Mouse (Mus musculus) liver, embryonic 15.5 days (tissue): Measurements from ENCODE around the gene Tmem151b. TPM values are rescaled to one million over a fixed set of nuclear protein-coding genes. Genes with fewer than 3 reads are reported as not detected.

Experiments
- ATAC-seq: fragments of 200-750 bp; cut with Nextera tagmentation; 2 replicates; pipeline ENCODE4 v1.8.0; 2017; ENCODE audit warnings: moderate number of reproducible peaks, mild to moderate bottlenecking, moderate library complexity; ENCODE audit not compliant: insufficient read depth
- H3K27ac ChIP-seq: fragments of 300-500 bp; sonication (generic); replicated peaks from 2 replicates; pipeline ENCODE4 v1.5.1; 2015; ENCODE audit warnings: mild to moderate bottlenecking, inconsistent platforms
- H3K27me3 ChIP-seq: fragments of 300-500 bp; sonication (generic); 2 replicates; pipeline ENCODE4 v1.6.1; 2015; ENCODE audit warnings: mild to moderate bottlenecking, inconsistent platforms
- H3K36me3 ChIP-seq: fragments of 300-500 bp; sonication (generic); replicated peaks from 2 replicates; pipeline ENCODE4 v1.6.1; 2015; ENCODE audit warnings: moderate library complexity, mild to moderate bottlenecking, inconsistent platforms
- H3K4me1 ChIP-seq: fragments of 300-500 bp; sonication (generic); replicated peaks from 2 replicates; pipeline ENCODE4 v1.6.1; 2015; ENCODE audit warnings: inconsistent platforms
- H3K4me2 ChIP-seq: fragments of 300-500 bp; sonication (generic); 2 replicates; pipeline ENCODE4 v1.6.1; 2015; ENCODE audit warnings: moderate library complexity, mild to moderate bottlenecking, inconsistent platforms
- H3K4me3 ChIP-seq: fragments of 300-500 bp; sonication (generic); replicated peaks from 2 replicates; pipeline ENCODE4 v1.5.1; 2015; ENCODE audit warnings: mild to moderate bottlenecking, inconsistent platforms
- H3K9ac ChIP-seq: fragments of 300-500 bp; sonication (generic); 2 replicates; pipeline ENCODE4 v1.6.1; 2015; ENCODE audit warnings: moderate library complexity, mild to moderate bottlenecking, inconsistent platforms
- H3K9me3 ChIP-seq: fragments of 300-500 bp; sonication (generic); replicated peaks from 2 replicates; pipeline ENCODE4 v1.6.1; 2016; ENCODE audit warnings: inconsistent platforms
- WGBS: fragments of 180-500 bp; shearing (Covaris S2); methylation state at CpG from one replicate; pipeline ENCODE4 v1.1.7; 2015; ENCODE audit warnings: mixed read lengths; ENCODE audit not compliant: insufficient replicate concordance; 5-methylcytosine and 5-hydroxymethylcytosine counted together
- polyA plus RNA-seq: library from polyadenylated mRNA; unstranded; fragments of >200 nt; fragmentation: Nextera tagmentation; extraction: Ambion mirVana; gene quantifications from 2 replicates; pipeline ENCODE4 v1.2.1, GENCODE M21; 2015

Tmem151b gene
- polyA plus RNA-seq, 1 experiment from 2014 or later = 0.07 TPM

DNA sequence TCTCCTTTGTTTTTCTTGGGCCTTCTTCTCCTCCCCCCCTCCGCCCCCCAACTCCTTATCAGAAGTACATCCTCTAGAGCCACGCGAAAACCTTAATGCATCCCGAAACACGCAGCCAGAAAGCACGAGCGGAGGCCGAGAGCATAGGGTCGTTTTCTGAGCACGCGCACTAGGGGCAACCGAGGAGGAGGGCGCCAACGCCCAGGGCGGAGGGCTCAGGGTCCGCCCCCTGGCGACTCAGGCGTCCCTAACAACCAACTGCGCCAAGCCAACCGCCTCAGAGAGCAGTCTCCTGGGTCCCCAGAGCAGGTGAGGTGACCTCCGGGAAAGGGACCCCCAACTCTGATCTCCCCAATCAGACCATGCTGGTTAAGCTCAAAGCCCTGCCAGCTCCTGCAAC is 26.2 kb downstream of the Tmem151b start, which contains the start of gene Tcte1:
TSS of gene Tcte1 (plus strand) at position 172 of the 400 bp plus-strand sequence.
- no peaks in the 10 kb centered on the region; the same call in 1 of the 2 replicates for H3K4me1 ChIP-seq
- no peak within 1 kb of the TSS for H3K27ac ChIP-seq
- H3K4me3 ChIP-seq = no peak within 1 kb of the TSS; the same call in 1 of the 2 replicates
- H3K4me2 ChIP-seq = peak within 1 kb of the TSS; percentile 41
- no peaks in the 10 kb centered on the region; the same call in 1 of the 2 replicates for H3K36me3 ChIP-seq
- under 1% methylated on average over 21 of the region's 21 CpGs for WGBS
- ATAC-seq = no peak
- H3K9ac ChIP-seq = no peak within 1 kb of the TSS
- no peaks in the 10 kb centered on the region for H3K9me3 ChIP-seq
- peaks cover 46% of the 10 kb centered on the region for H3K27me3 ChIP-seq

- Histone ChIP-seq H3K27ac (no peak overlapping the region), H3K4me3 (no peak overlapping the region), H3K4me1 (no peaks in the 10 kb centered on the region; the same call in 1 of the 2 replicates), H3K27me3 (peaks cover 23% of the 10 kb centered on the region), H3K9ac (no peak overlapping the region), H3K4me2 (no peak overlapping the region), H3K36me3 (no peaks in the 10 kb centered on the region; the same call in 1 of the 2 replicates), H3K9me3 (no peaks in the 10 kb centered on the region)
- WGBS = 73% methylated on average over 11 of the region's 11 CpGs
- ATAC-seq = no peak
Observed at GRCm38 (mm10) chr17:45520136-45520535, 29.3 kb downstream of the Tmem151b start.

DNA sequence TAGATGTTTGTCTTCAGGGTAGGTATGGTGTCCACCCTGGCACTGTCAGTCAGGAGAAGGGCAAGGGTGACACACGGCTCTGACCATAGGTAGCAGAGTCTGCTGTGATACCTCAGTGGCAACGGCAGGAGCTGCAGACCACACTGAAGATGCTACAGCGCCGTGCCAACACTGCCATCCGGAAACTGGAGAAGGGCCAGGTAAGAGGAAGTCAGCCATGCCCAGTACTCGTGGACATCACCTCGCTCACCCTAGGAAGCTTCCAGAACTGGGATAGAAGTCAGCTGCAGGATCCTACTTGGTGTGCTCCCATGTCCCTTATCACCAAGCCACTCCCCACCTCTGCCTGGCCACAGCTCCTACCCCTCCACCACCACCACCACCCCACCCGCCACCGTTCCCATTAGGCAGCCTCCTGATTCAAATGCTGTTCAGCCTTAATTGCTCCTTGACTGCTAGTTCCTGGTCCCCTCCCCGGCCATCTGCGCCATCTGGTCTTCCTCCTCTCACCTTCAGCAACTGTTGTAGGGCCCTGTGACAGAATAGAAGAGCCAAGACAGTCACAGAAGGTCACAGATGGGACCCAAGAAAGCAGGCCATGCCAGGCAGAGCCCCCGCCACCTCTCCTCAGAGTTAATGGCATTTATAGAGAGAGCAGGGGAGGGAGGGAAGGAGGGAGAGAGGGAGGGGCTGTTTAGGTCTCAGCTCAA is 30.6 kb downstream of the Tmem151b start:
- Histone ChIP-seq H3K4me2 (no peak overlapping the region), H3K9me3 (no peaks in the 10 kb centered on the region), H3K27me3 (peaks cover 11% of the 10 kb centered on the region), H3K9ac (no peak overlapping the region), H3K4me1 (no peaks in the 10 kb centered on the region; the same call in 1 of the 2 replicates), H3K4me3 (no peak overlapping the region), H3K27ac (no peak overlapping the region), H3K36me3 (no peaks in the 10 kb centered on the region; the same call in 1 of the 2 replicates)
- no peak for ATAC-seq
- WGBS = 61% methylated on average over 12 of the region's 12 CpGs

DNA sequence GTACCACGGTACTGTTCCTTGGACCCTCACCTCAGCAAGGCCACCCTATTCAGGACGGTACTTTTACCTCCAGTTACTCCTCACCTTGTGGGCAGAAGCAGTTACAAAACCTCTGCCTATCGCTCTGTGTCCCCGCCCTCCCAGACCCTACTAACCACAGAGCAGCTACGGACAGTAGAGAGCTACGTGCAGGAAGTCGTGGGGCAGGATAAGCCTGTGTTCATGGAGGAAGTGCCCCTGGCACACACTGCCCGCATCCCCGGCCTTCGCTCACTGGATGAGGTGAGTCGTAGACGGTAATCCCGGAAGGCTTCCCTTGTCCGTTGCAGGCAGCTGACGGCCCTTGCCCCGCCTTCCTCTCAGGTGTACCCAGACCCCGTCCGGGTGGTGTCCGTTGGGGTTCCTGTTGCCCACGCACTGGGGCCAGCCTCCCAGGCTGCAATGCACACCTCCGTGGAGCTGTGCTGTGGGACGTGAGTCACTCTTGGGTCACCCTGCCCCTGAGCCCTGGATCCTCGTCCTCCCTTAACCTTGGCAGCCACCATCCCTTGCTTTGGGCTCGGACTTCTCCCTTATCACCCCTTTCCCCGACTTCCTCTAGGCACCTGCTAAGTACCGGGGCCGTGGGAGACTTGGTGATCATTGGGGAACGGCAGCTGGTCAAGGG is 31.8 kb downstream of the Tmem151b start:
- WGBS = 38% methylated on average over 28 of the region's 28 CpGs

GRCm38 (mm10) chr17:45517135-45517534 is 32.3 kb downstream of the Tmem151b start:
- H3K9ac ChIP-seq = no peak overlapping the region
- WGBS = 70% methylated on average over 21 of the region's 21 CpGs

More for the DNA sequence above, 31.8 kb downstream of the Tmem151b start:
- Histone ChIP-seq H3K4me1 (no peaks in the 10 kb centered on the region; the same call in 1 of the 2 replicates), H3K27ac (no peak overlapping the region), H3K9ac (no peak overlapping the region), H3K9me3 (no peaks in the 10 kb centered on the region), H3K4me2 (no peak overlapping the region), H3K36me3 (no peaks in the 10 kb centered on the region; the same call in 1 of the 2 replicates), H3K4me3 (no peak overlapping the region), H3K27me3 (no peaks in the 10 kb centered on the region)
- ATAC-seq = no peak

GRCm38 (mm10) chr17:45516488-45516887 is 33.0 kb downstream of the Tmem151b start:
- Histone ChIP-seq H3K27ac (no peak overlapping the region), H3K9me3 (no peaks in the 10 kb centered on the region), H3K36me3 (no peaks in the 10 kb centered on the region; the same call in 1 of the 2 replicates), H3K4me1 (no peaks in the 10 kb centered on the region), H3K4me3 (no peak overlapping the region), H3K4me2 (no peak overlapping the region), H3K9ac (no peak overlapping the region), H3K27me3 (no peaks in the 10 kb centered on the region)
- ATAC-seq = no peak
- WGBS = 46% methylated on average over 8 of the region's 8 CpGs

More at GRCm38 (mm10) chr17:45517135-45517534, 32.3 kb downstream of the Tmem151b start:
- no peaks in the 10 kb centered on the region; the same call in 1 of the 2 replicates for H3K36me3 ChIP-seq
- ATAC-seq = no peak
- H3K4me2 ChIP-seq = no peak overlapping the region
- no peaks in the 10 kb centered on the region for H3K9me3 ChIP-seq
- no peak overlapping the region for H3K27ac ChIP-seq
- no peaks in the 10 kb centered on the region for H3K27me3 ChIP-seq
- no peak overlapping the region for H3K4me3 ChIP-seq
- no peaks in the 10 kb centered on the region for H3K4me1 ChIP-seq

- H3K9me3 ChIP-seq = no peaks in the 10 kb centered on the region
- no peaks in the 10 kb centered on the region for H3K36me3 ChIP-seq
- WGBS = 75% methylated on average over 10 of the region's 10 CpGs
- H3K4me2 ChIP-seq = no peak overlapping the region
- H3K4me3 ChIP-seq = no peak overlapping the region
- no peaks in the 10 kb centered on the region for H3K27me3 ChIP-seq
- H3K9ac ChIP-seq = no peak overlapping the region
- ATAC-seq = no peak
- H3K27ac ChIP-seq = no peak overlapping the region
- H3K4me1 ChIP-seq = no peaks in the 10 kb centered on the region
Observed at GRCm38 (mm10) chr17:45515806-45516205, 33.7 kb downstream of the Tmem151b start.

GRCm38 (mm10) chr17:45515204-45515726 is 34.2 kb downstream of the Tmem151b start:
- Histone ChIP-seq H3K27me3 (no peaks in the 10 kb centered on the region), H3K4me2 (no peak overlapping the region), H3K4me1 (no peaks in the 10 kb centered on the region), H3K4me3 (no peak overlapping the region), H3K27ac (no peak overlapping the region), H3K9ac (no peak overlapping the region), H3K9me3 (no peaks in the 10 kb centered on the region), H3K36me3 (no peaks in the 10 kb centered on the region)
- WGBS = 58% methylated on average over 15 of the region's 15 CpGs
- peak; percentile 49 for ATAC-seq

DNA sequence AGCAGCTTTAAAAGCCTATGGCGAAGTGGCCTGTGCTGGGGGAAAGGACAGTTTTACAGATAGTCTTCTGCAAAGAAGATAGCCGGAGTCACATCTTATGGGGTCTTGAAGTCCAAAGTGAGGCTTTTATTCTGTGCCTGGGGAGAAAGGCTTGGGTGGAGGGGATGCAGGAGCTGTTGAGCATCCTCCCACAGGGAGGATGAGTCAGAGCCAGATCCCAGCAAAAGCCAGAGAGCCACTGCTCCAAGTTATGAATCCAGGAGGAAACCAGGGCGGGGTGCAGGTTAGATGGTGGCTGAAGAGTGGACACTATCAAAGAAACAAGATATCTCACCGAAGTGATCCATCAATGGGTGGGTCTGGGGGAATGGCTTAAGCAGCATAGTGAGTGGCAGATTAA is 37.7 kb downstream of the Tmem151b start:
- 67% methylated on average over 4 of the region's 4 CpGs for WGBS
- ATAC-seq = no peak
- Histone ChIP-seq H3K36me3 (peaks cover 4% of the 10 kb centered on the region; the same call in 1 of the 2 replicates), H3K4me1 (peaks cover 6% of the 10 kb centered on the region), H3K4me2 (no peak overlapping the region), H3K27me3 (no peaks in the 10 kb centered on the region), H3K9ac (no peak overlapping the region), H3K9me3 (no peaks in the 10 kb centered on the region), H3K27ac (no peak overlapping the region), H3K4me3 (no peak overlapping the region)

GRCm38 (mm10) chr17:45510871-45511270 is 38.6 kb downstream of the Tmem151b start:
- H3K4me2 ChIP-seq = no peak overlapping the region
- no peaks in the 10 kb centered on the region for H3K27me3 ChIP-seq
- no peak overlapping the region for H3K27ac ChIP-seq
- H3K36me3 ChIP-seq = peaks cover 4% of the 10 kb centered on the region; the same call in 1 of the 2 replicates
- no peak for ATAC-seq
- H3K4me1 ChIP-seq = peaks cover 11% of the 10 kb centered on the region
- H3K9me3 ChIP-seq = no peaks in the 10 kb centered on the region
- 80% methylated on average over 4 of the region's 4 CpGs for WGBS
- no peak overlapping the region for H3K9ac ChIP-seq
- H3K4me3 ChIP-seq = no peak overlapping the region

- H3K27ac ChIP-seq = peak within 1 kb of the TSS; percentile 46; the same call in 1 of the 2 replicates
- peak within 1 kb of the TSS; percentile 58 for H3K4me2 ChIP-seq
- H3K4me3 ChIP-seq = peak within 1 kb of the TSS; percentile 75
- H3K4me1 ChIP-seq = peaks cover 11% of the 10 kb centered on the region
- H3K9ac ChIP-seq = peak within 1 kb of the TSS; percentile 62
- ATAC-seq = peak; percentile 89
- WGBS = under 1% methylated on average over 42 of the region's 42 CpGs
- no peaks in the 10 kb centered on the region for H3K9me3 ChIP-seq
- H3K27me3 ChIP-seq = no peaks in the 10 kb centered on the region
- H3K36me3 ChIP-seq = peaks cover 4% of the 10 kb centered on the region; the same call in 1 of the 2 replicates
Observed at GRCm38 (mm10) chr17:45506700-45507189, 42.7 kb downstream of the Tmem151b start, which contains the start of gene Aars2. Aars2 (plus strand) TSS chr17:45506841.
